Mouse (Mus musculus): ENCODE measurements at regions not wholly inside any gene's neighbourhood (a gene's known extent, or its start where the extent isn't known, plus 50 kb on each side); places are given as distances from the start of the nearest gene placed in this dataset.

DNA sequence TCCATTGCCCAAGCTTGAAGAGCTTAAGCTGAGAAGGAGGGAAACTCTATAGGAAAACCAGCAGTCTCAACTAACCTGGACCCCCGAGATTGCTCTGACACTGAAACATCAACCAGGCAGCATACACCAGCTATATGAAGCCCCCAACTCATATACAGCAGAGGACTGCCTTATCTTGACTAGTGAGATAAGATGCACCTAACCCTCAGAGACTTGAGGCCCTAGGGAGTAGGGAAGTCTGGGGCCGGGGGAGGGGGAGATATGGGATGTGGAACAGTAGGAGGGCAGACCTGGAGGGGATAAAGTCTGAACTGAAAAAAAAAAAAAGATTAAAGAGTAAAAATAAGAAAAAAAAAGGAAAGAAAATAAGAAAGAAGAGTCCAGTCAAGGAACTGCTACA is 540.5 kb upstream of the Pkdcc start:
- TF ChIP-seq CTCF (IDR thresholded peaks at IDR 0.05; ENCODE audit: low read depth, low read length) (no peak), TAL1 (conservative IDR thresholded peaks at IDR 0.05; ENCODE audit: low read depth, low read length) (no peak), GATA1 (IDR thresholded peaks at IDR 0.05; ENCODE audit: borderline replicate concordance, low read length) (no peak)
